Mouse (Mus musculus) stomach, postnatal 0 days (tissue): ENCODE results near the gene St6galnac5. TPM values are rescaled to one million over a fixed set of nuclear protein-coding genes. Genes with fewer than 3 reads are reported as not detected.

Experiments
- ATAC-seq: fragments of 200-750 bp; cut with Nextera tagmentation; 2 replicates; pipeline ENCODE4 v1.8.0; 2017; ENCODE audit not compliant: low FRiP score, low TSS enrichment
- DNase-seq: peaks from one replicate; pipeline ENCODE4 v3.0.0-alpha.2; 2016; ENCODE audit warnings: low spot score
- H3K27ac ChIP-seq: fragments of 300-500 bp; sonication (generic); replicated peaks from 2 replicates; pipeline ENCODE4 v1.5.1; 2014; ENCODE audit warnings: mild to moderate bottlenecking, control low read depth
- H3K27me3 ChIP-seq: fragments of 300-500 bp; sonication (generic); 2 replicates; pipeline ENCODE4 v1.6.1; 2014; ENCODE audit warnings: low read length; ENCODE audit not compliant: control insufficient read depth, insufficient read depth
- H3K36me3 ChIP-seq: fragments of 300-500 bp; sonication (generic); 2 replicates; pipeline ENCODE4 v1.6.1; 2014; ENCODE audit warnings: low read length, mixed read lengths; ENCODE audit not compliant: control insufficient read depth, insufficient read depth
- H3K4me1 ChIP-seq: fragments of 300-500 bp; sonication (generic); replicated peaks from 2 replicates; pipeline ENCODE4 v1.6.1; 2014; ENCODE audit warnings: antibody characterized with exemption; ENCODE audit not compliant: control insufficient read depth, insufficient read depth
- H3K4me2 ChIP-seq: fragments of 300-500 bp; sonication (generic); replicated peaks from 2 replicates; pipeline ENCODE4 v1.6.1; 2014; ENCODE audit warnings: low read depth, mild to moderate bottlenecking, control low read depth, moderate library complexity
- H3K4me3 ChIP-seq: fragments of 300-500 bp; sonication (generic); 2 replicates; pipeline ENCODE4 v1.5.1; 2014; ENCODE audit warnings: low read depth, low read length, control low read depth
- H3K9ac ChIP-seq: fragments of 300-500 bp; sonication (generic); 2 replicates; pipeline ENCODE4 v1.6.1; 2014; ENCODE audit warnings: mild to moderate bottlenecking, low read length, control low read depth, mixed read lengths
- H3K9me3 ChIP-seq: fragments of 300-500 bp; sonication (generic); 2 replicates; pipeline ENCODE4 v1.6.1; 2016; ENCODE audit warnings: low read length; ENCODE audit not compliant: control insufficient read depth
- CTCF ChIP-seq: IDR thresholded peaks from 2 replicates; pipeline ENCODE4 v1.5.1; 2016; ENCODE audit warnings: antibody characterized with exemption, low read depth, mild to moderate bottlenecking, moderate library complexity
- EP300 ChIP-seq: optimal IDR thresholded peaks from 2 replicates; pipeline ENCODE3; 2016; ENCODE audit warnings: antibody characterized with exemption
- WGBS: fragments of 180-500 bp; shearing (Covaris S2); extraction: QIAGEN DNeasy Blood & Tissue Kit; methylation state at CpG from one replicate; pipeline ENCODE4 v1.1.7; 2014; 5-methylcytosine and 5-hydroxymethylcytosine counted together
- polyA plus RNA-seq: library from polyadenylated mRNA; unstranded; fragments of >200 nt; fragmentation: Nextera tagmentation; extraction: Ambion mirVana; gene quantifications from 2 replicates; pipeline ENCODE4 v1.2.1, GENCODE M21; 2015

St6galnac5 gene
- polyA plus RNA-seq, 1 experiment from 2014 or later, result 0.57 TPM

DNA sequence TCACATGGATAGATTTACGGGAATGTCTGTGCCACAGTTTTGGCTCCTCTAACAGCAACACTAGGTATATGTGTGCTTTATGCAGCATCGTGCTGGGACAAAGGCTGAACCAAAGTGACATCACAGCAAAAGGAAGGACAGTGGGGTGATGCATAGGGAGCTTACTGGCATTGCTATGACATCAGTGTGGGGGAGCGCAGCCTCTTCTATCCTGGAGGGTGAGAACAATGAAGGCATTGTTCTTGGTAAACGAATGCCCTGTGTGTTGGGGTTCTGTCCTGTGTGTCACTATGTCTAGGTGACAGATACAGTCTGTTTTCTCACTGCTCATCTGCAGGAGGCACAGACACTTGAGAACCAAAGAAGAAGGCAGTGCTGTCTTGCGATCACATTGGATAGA, 16.9 kb upstream of the St6galnac5 start:
- Histone ChIP-seq H3K9ac (no peak overlapping the region), H3K4me1 (no peaks in the 10 kb centered on the region), H3K4me3 (no peak overlapping the region), H3K27me3 (no peaks in the 10 kb centered on the region), H3K27ac (no peak overlapping the region), H3K4me2 (no peak overlapping the region), H3K36me3 (no peaks in the 10 kb centered on the region), H3K9me3 (no peaks in the 10 kb centered on the region)
- no peak for ATAC-seq
- no peak for DNase-seq
- 78% methylated on average over 5 of the region's 5 CpGs for WGBS
- TF ChIP-seq EP300, result no peak
- no peak for TF ChIP-seq CTCF

DNA sequence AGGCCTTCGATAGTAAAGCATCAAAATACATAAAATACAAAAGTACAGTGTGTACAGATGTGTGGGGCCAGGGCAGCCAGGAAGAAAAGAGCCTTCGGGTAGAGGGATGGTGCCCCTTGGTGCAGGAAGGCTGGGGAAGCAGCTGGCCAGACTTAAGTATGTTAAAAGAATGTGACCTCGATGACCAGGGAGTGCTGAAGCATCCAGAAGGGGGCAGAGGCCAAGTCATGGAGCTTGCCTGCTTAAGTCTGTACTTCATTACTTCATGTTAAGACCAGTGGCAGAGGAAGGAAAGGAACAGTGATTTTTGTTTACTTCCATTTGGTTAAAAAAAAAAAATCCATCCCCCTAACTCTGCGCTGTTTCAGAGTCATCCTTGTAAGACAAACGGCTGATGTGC, 16.1 kb upstream of the St6galnac5 start:
- Histone ChIP-seq H3K9me3 (no peaks in the 10 kb centered on the region), H3K27me3 (no peaks in the 10 kb centered on the region), H3K36me3 (no peaks in the 10 kb centered on the region), H3K4me1 (no peaks in the 10 kb centered on the region), H3K4me2 (no peak overlapping the region), H3K9ac (no peak overlapping the region), H3K27ac (no peak overlapping the region), H3K4me3 (no peak overlapping the region)
- WGBS, result 36% methylated on average over 5 of the region's 5 CpGs
- DNase-seq, result no peak
- ATAC-seq, result no peak
- TF ChIP-seq CTCF, result no peak
- TF ChIP-seq EP300, result no peak

- TF ChIP-seq EP300, result no peak
- TF ChIP-seq CTCF, result no peak
- no peaks in the 10 kb centered on the region for H3K36me3 ChIP-seq
- WGBS, result 57% methylated on average over 5 of the region's 5 CpGs
- H3K27ac ChIP-seq, result no peak overlapping the region
- no peaks in the 10 kb centered on the region for H3K27me3 ChIP-seq
- no peak overlapping the region for H3K9ac ChIP-seq
- no peak overlapping the region for H3K4me3 ChIP-seq
- DNase-seq, result no peak
- no peak for ATAC-seq
- H3K4me1 ChIP-seq, result no peaks in the 10 kb centered on the region
- H3K9me3 ChIP-seq, result no peaks in the 10 kb centered on the region
- no peak overlapping the region for H3K4me2 ChIP-seq
Measured at GRCm38 (mm10) chr3:152993608-152994007, 11.6 kb upstream of the St6galnac5 start.

DNA sequence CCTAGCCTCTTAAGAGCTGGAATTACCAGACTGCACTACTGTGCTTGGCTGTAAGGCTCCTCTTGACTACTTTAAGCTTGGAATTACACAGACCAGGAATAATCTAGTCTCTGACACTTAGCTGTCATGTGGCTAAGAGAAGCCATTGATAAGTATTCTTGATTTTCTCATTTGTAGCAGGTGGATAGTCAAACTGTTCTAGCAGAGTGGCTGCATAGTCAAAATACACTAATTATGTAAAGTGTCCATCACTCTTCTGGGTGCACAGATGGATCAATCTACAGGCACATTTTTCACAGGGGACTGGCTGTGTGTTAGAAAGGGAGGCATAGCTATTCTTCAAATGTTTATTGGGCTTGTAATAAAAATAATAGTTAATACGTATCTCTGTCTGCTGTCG, 8.7 kb upstream of the St6galnac5 start:
- 54% methylated on average over 2 of the region's 2 CpGs for WGBS
- H3K36me3 ChIP-seq, result no peaks in the 10 kb centered on the region
- H3K9ac ChIP-seq, result no peak overlapping the region

DNA sequence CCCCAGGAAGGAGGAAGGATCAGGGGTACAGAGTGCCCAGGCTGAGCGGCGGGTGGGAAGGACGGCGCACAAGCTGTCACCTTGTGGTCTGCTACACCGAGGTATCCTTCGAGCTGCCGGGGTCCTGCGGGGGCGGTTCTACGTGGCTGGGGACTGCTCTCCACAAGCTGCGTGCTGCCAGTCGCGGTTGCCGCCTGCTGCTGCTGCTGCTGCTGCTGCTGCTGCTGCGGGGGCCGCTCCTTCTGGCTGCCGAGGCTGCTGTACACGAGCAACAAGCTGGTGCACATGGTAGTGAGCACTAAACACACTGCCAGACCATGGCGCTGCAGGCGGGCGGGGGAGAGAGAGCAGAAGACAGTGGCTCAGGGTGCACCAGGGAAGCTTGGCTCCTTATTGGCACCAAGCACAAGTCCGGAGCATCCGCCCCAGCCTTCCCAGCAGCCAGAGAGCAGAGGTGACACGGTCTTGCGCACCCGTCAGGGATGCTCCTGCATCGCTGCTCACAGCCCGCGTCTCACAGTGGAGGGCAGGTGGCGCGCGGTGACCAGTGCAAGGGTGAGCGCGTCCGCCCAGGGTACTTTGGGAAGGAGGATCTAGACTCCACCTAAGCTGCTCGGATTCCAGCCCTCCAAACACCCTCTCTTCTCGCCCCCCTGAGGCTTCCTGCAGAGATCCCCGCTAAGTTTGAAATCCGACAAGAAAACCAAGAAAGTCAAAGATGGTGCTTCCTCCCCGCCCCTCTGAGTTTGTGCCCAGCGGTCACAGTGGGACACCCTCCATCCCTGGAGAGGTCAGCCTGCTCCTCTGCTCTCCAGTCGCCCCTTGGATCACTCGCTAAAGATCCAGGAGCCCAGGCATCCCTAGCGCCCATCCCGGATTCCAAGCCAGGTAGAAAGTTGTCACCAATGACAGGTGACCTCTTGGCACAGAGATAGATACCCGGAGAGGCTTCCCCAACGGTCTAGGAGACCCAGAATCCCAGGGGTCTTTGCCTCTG, 770 bp downstream of the St6galnac5 start:
- no peaks in the 10 kb centered on the region for H3K9me3 ChIP-seq
- H3K4me3 ChIP-seq, result peak overlapping the region; percentile 35
- TF ChIP-seq EP300 (no peak), CTCF (peak; percentile 36)
- no peak overlapping the region for H3K9ac ChIP-seq
- 0 out of 2 replicates have a peak, but pooled peaks have one; percentile 42 for ATAC-seq
- 1% methylated on average over 43 of the region's 47 CpGs for WGBS
- H3K27ac ChIP-seq, result no peak overlapping the region
- no peaks in the 10 kb centered on the region for H3K36me3 ChIP-seq
- peak overlapping the region; percentile 53 for H3K4me2 ChIP-seq
- peak; percentile 18 for DNase-seq
- H3K27me3 ChIP-seq, result peaks cover 4% of the 10 kb centered on the region; the same call in 1 of the 2 replicates
- no peaks in the 10 kb centered on the region for H3K4me1 ChIP-seq

More for the DNA sequence above, 8.7 kb upstream of the St6galnac5 start:
- Histone ChIP-seq H3K27ac (no peak overlapping the region), H3K27me3 (no peaks in the 10 kb centered on the region), H3K4me1 (no peaks in the 10 kb centered on the region), H3K4me3 (no peak overlapping the region), H3K4me2 (no peak overlapping the region), H3K9me3 (no peaks in the 10 kb centered on the region)
- TF ChIP-seq EP300 (no peak), CTCF (no peak)
- ATAC-seq (no peak), DNase-seq (no peak)

GRCm38 (mm10) chr3:152980431-152980830, 1.6 kb downstream of the St6galnac5 start:
- TF ChIP-seq EP300 (no peak), CTCF (0 out of 2 replicates have a peak, but pooled peaks have one; percentile 8)
- H3K9me3 ChIP-seq, result no peaks in the 10 kb centered on the region
- no peak for DNase-seq
- 11% methylated on average over 6 of the region's 6 CpGs for WGBS
- H3K4me3 ChIP-seq, result no peak overlapping the region
- H3K4me2 ChIP-seq, result no peak overlapping the region
- no peaks in the 10 kb centered on the region for H3K4me1 ChIP-seq
- H3K36me3 ChIP-seq, result no peaks in the 10 kb centered on the region
- H3K9ac ChIP-seq, result no peak overlapping the region
- peaks cover 4% of the 10 kb centered on the region; the same call in 1 of the 2 replicates for H3K27me3 ChIP-seq
- H3K27ac ChIP-seq, result no peak overlapping the region
- ATAC-seq, result no peak
